Mouse (Mus musculus): ENCODE data around the gene Paics. TPM values are rescaled to one million over a fixed set of nuclear protein-coding genes. Genes with fewer than 3 reads are reported as not detected.

The Paics gene
- polyA plus RNA-seq, 1 experiment from 2014 or later: 228 TPM

DNA sequence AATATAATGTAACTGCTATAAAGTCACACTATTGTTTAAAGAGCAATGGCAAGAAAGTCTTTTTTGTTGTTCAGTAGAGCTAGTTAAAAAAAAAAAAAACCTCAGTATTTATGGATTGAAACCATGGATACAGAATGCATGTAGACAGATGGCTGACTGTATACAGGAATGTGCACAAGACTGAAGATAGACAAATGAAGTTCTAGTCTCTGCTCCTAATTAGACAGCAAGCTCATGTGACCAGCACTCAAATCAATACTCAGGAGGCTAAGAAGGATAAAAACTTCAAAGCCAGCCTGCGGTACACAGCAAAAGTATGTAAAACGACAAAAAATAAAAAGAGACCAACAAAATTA is 5.5 kb upstream of the Paics start:
- no peak overlapping the region for H3K27ac ChIP-seq (replicated peaks; ENCODE audit: low read depth, low read length)
- H3K4me2 ChIP-seq (ENCODE audit: low read depth, low read length): no peak overlapping the region
- H3K36me3 ChIP-seq (ENCODE audit: control insufficient read depth, insufficient read depth, low read length): 0 out of 2 replicates have a peak, but pooled peaks cover 5% of the 10 kb centered on the region
- no peaks in the 10 kb centered on the region for H3K9me3 ChIP-seq (ENCODE audit: control insufficient read depth, low read length)
- 84% methylated on average over 2 of the region's 2 CpGs for WGBS
- ATAC-seq (ENCODE audit: low read depth) (no peak), DNase-seq (ENCODE audit: low spot score) (no peak)
- H3K27me3 ChIP-seq (replicated peaks; ENCODE audit: control insufficient read depth, insufficient read depth, low read length): no peaks in the 10 kb centered on the region
- no peak overlapping the region for H3K9ac ChIP-seq (ENCODE audit: low read depth, low read length)
- H3K4me3 ChIP-seq (ENCODE audit: low read depth, low read length): no peak overlapping the region
- H3K4me1 ChIP-seq (ENCODE audit: control insufficient read depth, insufficient read depth, low read length): peaks cover 10% of the 10 kb centered on the region

DNA sequence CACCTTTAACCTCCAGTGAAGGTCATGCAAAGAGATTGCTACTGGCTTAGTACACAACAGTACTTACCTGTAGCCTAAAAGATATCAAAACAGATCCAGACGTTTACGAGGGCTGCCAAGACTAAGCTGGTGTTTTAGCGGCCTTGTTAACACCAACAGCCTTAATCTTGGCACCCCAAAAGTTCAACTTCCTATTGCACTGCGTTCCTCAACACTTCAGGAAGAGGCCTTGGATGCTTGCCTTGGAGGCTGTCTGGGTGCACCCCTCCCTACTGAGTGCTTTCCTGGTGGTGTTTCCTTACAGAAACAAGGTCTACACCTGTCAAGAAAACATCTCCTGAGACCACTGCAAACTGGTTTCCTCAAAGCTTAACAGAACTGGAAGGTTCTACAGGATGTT is 4.0 kb upstream of the Paics start:
- 89% methylated on average over 4 of the region's 4 CpGs for WGBS
- H3K9ac ChIP-seq (ENCODE audit: low read depth, low read length): no peak overlapping the region
- ATAC-seq (ENCODE audit: low read depth) (no peak), DNase-seq (ENCODE audit: low spot score) (no peak)
- H3K27ac ChIP-seq (replicated peaks; ENCODE audit: low read depth, low read length): no peak overlapping the region
- H3K4me1 ChIP-seq (ENCODE audit: control insufficient read depth, insufficient read depth, low read length): peaks cover 10% of the 10 kb centered on the region
- no peak overlapping the region for H3K4me3 ChIP-seq (ENCODE audit: low read depth, low read length)
- H3K4me2 ChIP-seq (ENCODE audit: low read depth, low read length): no peak overlapping the region
- no peaks in the 10 kb centered on the region for H3K27me3 ChIP-seq (replicated peaks; ENCODE audit: control insufficient read depth, insufficient read depth, low read length)
- no peaks in the 10 kb centered on the region for H3K9me3 ChIP-seq (ENCODE audit: control insufficient read depth, low read length)
- H3K36me3 ChIP-seq (ENCODE audit: control insufficient read depth, insufficient read depth, low read length): 0 out of 2 replicates have a peak, but pooled peaks cover 5% of the 10 kb centered on the region

DNA sequence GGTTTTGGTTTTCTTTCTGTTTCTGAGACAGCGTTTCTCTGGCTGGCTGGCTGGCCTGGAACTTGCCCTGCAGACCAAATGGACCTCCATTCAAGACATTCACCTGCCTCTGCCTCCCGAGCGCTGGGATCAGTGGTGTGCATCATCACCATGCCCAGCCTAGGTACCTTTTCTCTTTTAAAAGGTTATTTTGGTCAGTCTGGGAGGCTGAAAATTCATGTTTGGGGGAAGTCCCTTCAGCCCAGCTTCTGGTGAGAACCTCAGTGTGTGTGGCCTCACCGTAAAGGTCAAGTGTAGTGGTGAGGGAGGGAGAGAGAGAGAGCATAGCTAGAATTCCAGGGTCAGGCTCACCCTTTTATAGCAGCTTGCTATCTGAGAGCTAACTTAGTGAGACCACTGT is 3.3 kb upstream of the Paics start:
- WGBS: 90% methylated on average over 4 of the region's 4 CpGs
- no peak for DNase-seq (ENCODE audit: low spot score)
- no peak for ATAC-seq (ENCODE audit: low read depth)

GRCm38 (mm10) chr5:76950343-76951105 is 583 bp upstream of the Paics start:
- H3K27me3 ChIP-seq (replicated peaks; ENCODE audit: control insufficient read depth, insufficient read depth, low read length): no peaks in the 10 kb centered on the region
- H3K4me3 ChIP-seq (ENCODE audit: low read depth, low read length): peak overlapping the region; percentile 80
- H3K36me3 ChIP-seq (ENCODE audit: control insufficient read depth, insufficient read depth, low read length): no peaks in the 10 kb centered on the region; the same call in 1 of the 2 replicates
- H3K9me3 ChIP-seq (ENCODE audit: control insufficient read depth, low read length): no peaks in the 10 kb centered on the region
- H3K9ac ChIP-seq (ENCODE audit: low read depth, low read length): peak overlapping the region; percentile 76
- H3K27ac ChIP-seq (replicated peaks; ENCODE audit: low read depth, low read length): peak overlapping the region; percentile 69
- DNase-seq (ENCODE audit: low spot score) (no peak), ATAC-seq (ENCODE audit: low read depth) (no peak)
- under 1% methylated on average over 24 of the region's 24 CpGs for WGBS
- H3K4me2 ChIP-seq (ENCODE audit: low read depth, low read length): peak overlapping the region; percentile 79
- peaks cover 17% of the 10 kb centered on the region for H3K4me1 ChIP-seq (ENCODE audit: control insufficient read depth, insufficient read depth, low read length)

More for the DNA sequence above, 3.3 kb upstream of the Paics start:
- Histone ChIP-seq H3K36me3 (ENCODE audit: control insufficient read depth, insufficient read depth, low read length) (0 out of 2 replicates have a peak, but pooled peaks cover 4% of the 10 kb centered on the region), H3K27me3 (replicated peaks; ENCODE audit: control insufficient read depth, insufficient read depth, low read length) (no peaks in the 10 kb centered on the region), H3K27ac (replicated peaks; ENCODE audit: low read depth, low read length) (no peak overlapping the region), H3K4me1 (ENCODE audit: control insufficient read depth, insufficient read depth, low read length) (peaks cover 14% of the 10 kb centered on the region), H3K4me2 (ENCODE audit: low read depth, low read length) (no peak overlapping the region), H3K4me3 (ENCODE audit: low read depth, low read length) (no peak overlapping the region), H3K9ac (ENCODE audit: low read depth, low read length) (no peak overlapping the region), H3K9me3 (ENCODE audit: control insufficient read depth, low read length) (no peaks in the 10 kb centered on the region)

- peaks cover 17% of the 10 kb centered on the region for H3K4me1 ChIP-seq (ENCODE audit: control insufficient read depth, insufficient read depth, low read length)
- WGBS: 14% methylated on average over 7 of the region's 7 CpGs
- H3K9me3 ChIP-seq (ENCODE audit: control insufficient read depth, low read length): no peaks in the 10 kb centered on the region
- H3K27me3 ChIP-seq (replicated peaks; ENCODE audit: control insufficient read depth, insufficient read depth, low read length): no peaks in the 10 kb centered on the region
- H3K36me3 ChIP-seq (ENCODE audit: control insufficient read depth, insufficient read depth, low read length): peaks cover 11% of the 10 kb centered on the region
- peak overlapping the region; percentile 76 for H3K9ac ChIP-seq (ENCODE audit: low read depth, low read length)
- H3K4me3 ChIP-seq (ENCODE audit: low read depth, low read length): peak overlapping the region; percentile 80
- DNase-seq (ENCODE audit: low spot score): no peak
- ATAC-seq (ENCODE audit: low read depth): no peak
- H3K27ac ChIP-seq (replicated peaks; ENCODE audit: low read depth, low read length): peak overlapping the region; percentile 83
- peak overlapping the region; percentile 79 for H3K4me2 ChIP-seq (ENCODE audit: low read depth, low read length)
These were observed 1.3 kb downstream of the Paics start for GRCm38 (mm10) chr5:76952112-76953040.

DNA sequence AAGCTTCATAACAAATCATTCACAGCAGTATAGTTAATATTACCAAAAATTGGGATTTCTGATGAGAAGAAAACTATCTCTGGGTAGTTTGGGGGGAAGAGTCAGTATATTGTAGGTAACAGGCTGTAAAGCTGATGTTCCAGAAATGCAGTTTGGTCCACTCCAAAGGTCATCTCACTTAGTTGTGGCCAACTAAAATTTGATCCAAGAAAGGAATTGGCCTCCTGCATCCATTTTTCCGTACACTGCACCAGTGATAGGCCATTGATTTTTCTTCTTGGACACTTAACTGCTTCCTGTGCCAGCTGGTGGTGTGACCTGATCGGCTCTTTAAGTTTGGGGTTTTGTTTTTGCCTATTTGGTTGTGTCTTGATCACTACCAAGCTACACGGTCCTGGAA is 2.7 kb downstream of the Paics start:
- H3K4me3 ChIP-seq (ENCODE audit: low read depth, low read length): no peak overlapping the region
- H3K27ac ChIP-seq (replicated peaks; ENCODE audit: low read depth, low read length): no peak overlapping the region
- WGBS: 72% methylated on average over 3 of the region's 3 CpGs
- H3K27me3 ChIP-seq (replicated peaks; ENCODE audit: control insufficient read depth, insufficient read depth, low read length): no peaks in the 10 kb centered on the region
- H3K9ac ChIP-seq (ENCODE audit: low read depth, low read length): no peak overlapping the region
- no peaks in the 10 kb centered on the region for H3K9me3 ChIP-seq (ENCODE audit: control insufficient read depth, low read length)
- ATAC-seq (ENCODE audit: low read depth) (no peak), DNase-seq (ENCODE audit: low spot score) (no peak)
- peaks cover 17% of the 10 kb centered on the region for H3K4me1 ChIP-seq (ENCODE audit: control insufficient read depth, insufficient read depth, low read length)
- no peak overlapping the region for H3K4me2 ChIP-seq (ENCODE audit: low read depth, low read length)
- H3K36me3 ChIP-seq (ENCODE audit: control insufficient read depth, insufficient read depth, low read length): peaks cover 26% of the 10 kb centered on the region

GRCm38 (mm10) chr5:76954271-76954900 is 3.3 kb downstream of the Paics start:
- H3K36me3 ChIP-seq (ENCODE audit: control insufficient read depth, insufficient read depth, low read length): peaks cover 31% of the 10 kb centered on the region
- no peak overlapping the region for H3K27ac ChIP-seq (replicated peaks; ENCODE audit: low read depth, low read length)
- H3K27me3 ChIP-seq (replicated peaks; ENCODE audit: control insufficient read depth, insufficient read depth, low read length): no peaks in the 10 kb centered on the region
- no peaks in the 10 kb centered on the region for H3K9me3 ChIP-seq (ENCODE audit: control insufficient read depth, low read length)
- WGBS: 83% methylated on average over 6 of the region's 6 CpGs
- H3K4me1 ChIP-seq (ENCODE audit: control insufficient read depth, insufficient read depth, low read length): peaks cover 16% of the 10 kb centered on the region
- ATAC-seq (ENCODE audit: low read depth) (no peak), DNase-seq (ENCODE audit: low spot score) (no peak)
- H3K9ac ChIP-seq (ENCODE audit: low read depth, low read length): no peak overlapping the region
- H3K4me2 ChIP-seq (ENCODE audit: low read depth, low read length): no peak overlapping the region
- no peak overlapping the region for H3K4me3 ChIP-seq (ENCODE audit: low read depth, low read length)

- 79% methylated on average over 4 of the region's 4 CpGs for WGBS
- peaks cover 42% of the 10 kb centered on the region for H3K36me3 ChIP-seq (ENCODE audit: control insufficient read depth, insufficient read depth, low read length)
- H3K27ac ChIP-seq (replicated peaks; ENCODE audit: low read depth, low read length): no peak overlapping the region; the same call in 1 of the 2 replicates
- no peak for DNase-seq (ENCODE audit: low spot score)
- H3K9me3 ChIP-seq (ENCODE audit: control insufficient read depth, low read length): no peaks in the 10 kb centered on the region
- no peak overlapping the region for H3K9ac ChIP-seq (ENCODE audit: low read depth, low read length)
- no peak for ATAC-seq (ENCODE audit: low read depth)
- H3K4me2 ChIP-seq (ENCODE audit: low read depth, low read length): no peak overlapping the region
- H3K27me3 ChIP-seq (replicated peaks; ENCODE audit: control insufficient read depth, insufficient read depth, low read length): no peaks in the 10 kb centered on the region
- H3K4me1 ChIP-seq (ENCODE audit: control insufficient read depth, insufficient read depth, low read length): peaks cover 7% of the 10 kb centered on the region
- no peak overlapping the region for H3K4me3 ChIP-seq (ENCODE audit: low read depth, low read length)
These were observed 4.4 kb downstream of the Paics start for GRCm38 (mm10) chr5:76955474-76955873.
